Mouse (Mus musculus) hindbrain, embryonic 15.5 days (tissue): ENCODE data around the gene Spata25. TPM values are rescaled to one million over a fixed set of nuclear protein-coding genes. Genes with fewer than 3 reads are reported as not detected.
"Not testable (repeated sequence)": the region's sequence is repeated elsewhere in the genome, so short reads cannot be mapped to it uniquely, and the experiment has no call there.

Experiments
- ATAC-seq: fragments of 200-750 bp; cut with Nextera tagmentation; 2 replicates; pipeline ENCODE4 v1.8.0; 2017; ENCODE audit warnings: low read depth, moderate number of reproducible peaks, moderate TSS enrichment; ENCODE audit not compliant: low FRiP score
- H3K27ac ChIP-seq: fragments of 300-500 bp; sonication (generic); replicated peaks from 2 replicates; pipeline ENCODE4 v1.5.1; 2015; ENCODE audit warnings: mild to moderate bottlenecking, inconsistent platforms
- H3K27me3 ChIP-seq: fragments of 300-500 bp; sonication (generic); 2 replicates; pipeline ENCODE4 v1.6.1; 2015; ENCODE audit warnings: control low read depth, inconsistent platforms
- H3K36me3 ChIP-seq: fragments of 300-500 bp; sonication (generic); 2 replicates; pipeline ENCODE4 v1.6.1; 2015; ENCODE audit warnings: control low read depth, inconsistent platforms
- H3K4me1 ChIP-seq: fragments of 300-500 bp; sonication (generic); replicated peaks from 2 replicates; pipeline ENCODE4 v1.6.1; 2015; ENCODE audit warnings: control low read depth, inconsistent platforms
- H3K4me2 ChIP-seq: fragments of 300-500 bp; sonication (generic); 2 replicates; pipeline ENCODE4 v1.6.1; 2015; ENCODE audit warnings: moderate library complexity, mild to moderate bottlenecking, inconsistent platforms
- H3K4me3 ChIP-seq: fragments of 300-500 bp; sonication (generic); 2 replicates; pipeline ENCODE4 v1.5.1; 2015; ENCODE audit warnings: mild to moderate bottlenecking, inconsistent platforms
- H3K9ac ChIP-seq: fragments of 300-500 bp; sonication (generic); 2 replicates; pipeline ENCODE4 v1.6.1; 2015; ENCODE audit warnings: inconsistent platforms
- H3K9me3 ChIP-seq: fragments of 300-500 bp; sonication (generic); 2 replicates; pipeline ENCODE4 v1.6.1; 2016; ENCODE audit warnings: control low read depth, inconsistent platforms
- WGBS: fragments of 180-500 bp; shearing (Covaris S2); methylation state at CpG from one replicate; pipeline ENCODE4 v1.1.7; 2015; 5-methylcytosine and 5-hydroxymethylcytosine counted together
- polyA plus RNA-seq: library from polyadenylated mRNA; unstranded; fragments of >200 nt; fragmentation: Nextera tagmentation; extraction: Ambion mirVana; gene quantifications from 2 replicates; pipeline ENCODE4 v1.2.1, GENCODE M21; 2015

Gene Spata25
- polyA plus RNA-seq, 1 experiment from 2014 or later = 0.34 TPM

DNA sequence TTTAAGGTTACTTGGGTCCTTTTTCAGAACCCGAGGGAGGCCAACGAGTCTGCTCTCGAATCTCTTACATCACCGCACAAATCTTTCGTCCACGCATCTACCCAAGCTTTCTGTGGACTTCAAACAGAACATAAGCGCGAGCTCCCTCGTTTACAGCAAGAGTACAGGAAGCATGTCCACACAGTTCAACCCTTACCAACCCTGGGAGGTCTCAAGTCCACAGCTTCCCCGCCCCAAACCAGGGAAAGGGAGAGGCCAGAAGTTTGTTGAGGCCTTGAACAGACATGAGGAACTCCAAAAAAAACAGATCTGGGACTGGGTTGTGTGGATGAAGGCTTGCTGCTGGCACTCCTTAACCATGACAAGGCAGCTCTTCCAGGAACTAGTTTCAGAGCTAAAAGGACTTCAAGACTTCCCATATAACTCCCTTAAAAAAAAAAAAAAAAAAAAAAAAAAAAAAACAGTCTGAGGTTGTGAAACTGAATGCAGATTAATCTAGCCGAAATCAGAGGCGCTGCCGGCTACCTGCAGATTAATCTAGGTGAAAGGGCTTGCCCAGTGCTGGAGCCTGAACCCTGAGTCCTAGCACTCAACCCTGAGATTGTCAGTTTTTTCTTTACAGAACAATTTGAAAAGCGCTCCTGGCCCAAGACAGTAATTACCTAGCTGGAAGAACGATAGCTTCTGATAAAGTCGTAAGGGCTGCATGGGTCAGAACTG lies 25.0 kb downstream of the Spata25 start:
- H3K4me3 ChIP-seq = peak overlapping the region; percentile 78
- H3K36me3 ChIP-seq = peaks cover 6% of the 10 kb centered on the region; the same call in 1 of the 2 replicates
- H3K27me3 ChIP-seq = no peaks in the 10 kb centered on the region
- no peak overlapping the region for H3K27ac ChIP-seq
- no peak for ATAC-seq
- peak overlapping the region; percentile 69 for H3K9ac ChIP-seq
- H3K4me1 ChIP-seq = peaks cover 38% of the 10 kb centered on the region
- 96% methylated on average over 16 of the region's 16 CpGs for WGBS
- no peaks in the 10 kb centered on the region for H3K9me3 ChIP-seq
- peak overlapping the region; percentile 62 for H3K4me2 ChIP-seq

- Histone ChIP-seq H3K4me1 (peaks cover 17% of the 10 kb centered on the region), H3K4me2 (no peak overlapping the region), H3K9ac (no peak overlapping the region), H3K36me3 (peaks cover 13% of the 10 kb centered on the region), H3K9me3 (no peaks in the 10 kb centered on the region), H3K4me3 (no peak overlapping the region), H3K27ac (no peak overlapping the region), H3K27me3 (no peaks in the 10 kb centered on the region)
- 92% methylated on average over 13 of the region's 13 CpGs for WGBS
- ATAC-seq = no peak
Measured at GRCm38 (mm10) chr2:164800252-164801004, 27.9 kb downstream of the Spata25 start.

- not testable (repeated sequence) for H3K9ac ChIP-seq, H3K4me3 ChIP-seq, ATAC-seq, H3K4me2 ChIP-seq, H3K9me3 ChIP-seq, H3K27me3 ChIP-seq, H3K27ac ChIP-seq
- 87% methylated on average over 6 of the region's 6 CpGs for WGBS
- Histone ChIP-seq H3K36me3 (peaks cover 18% of the 10 kb centered on the region), H3K4me1 (peaks cover 11% of the 10 kb centered on the region)
Measured at GRCm38 (mm10) chr2:164798554-164798953, 29.8 kb downstream of the Spata25 start.

DNA sequence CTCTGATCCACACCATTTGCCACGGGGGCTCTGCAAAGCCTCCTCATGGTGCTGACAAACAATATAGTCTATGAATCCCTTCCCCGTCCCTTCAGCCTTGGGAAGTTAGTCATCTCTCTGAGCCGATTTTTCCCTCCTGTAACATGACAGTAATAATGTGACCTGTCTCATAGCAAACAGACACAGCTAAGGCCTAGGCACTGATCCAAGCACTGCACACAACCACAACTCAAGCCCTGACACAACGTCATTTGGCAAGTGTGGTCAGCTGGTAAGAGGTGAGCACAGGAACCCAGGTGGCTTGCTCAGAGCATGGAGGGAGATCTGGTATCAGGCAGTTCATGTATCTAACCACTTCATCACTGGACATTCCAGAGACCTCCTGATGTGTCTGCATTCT lies 32.5 kb downstream of the Spata25 start:
- WGBS = 93% methylated on average over 4 of the region's 4 CpGs

DNA sequence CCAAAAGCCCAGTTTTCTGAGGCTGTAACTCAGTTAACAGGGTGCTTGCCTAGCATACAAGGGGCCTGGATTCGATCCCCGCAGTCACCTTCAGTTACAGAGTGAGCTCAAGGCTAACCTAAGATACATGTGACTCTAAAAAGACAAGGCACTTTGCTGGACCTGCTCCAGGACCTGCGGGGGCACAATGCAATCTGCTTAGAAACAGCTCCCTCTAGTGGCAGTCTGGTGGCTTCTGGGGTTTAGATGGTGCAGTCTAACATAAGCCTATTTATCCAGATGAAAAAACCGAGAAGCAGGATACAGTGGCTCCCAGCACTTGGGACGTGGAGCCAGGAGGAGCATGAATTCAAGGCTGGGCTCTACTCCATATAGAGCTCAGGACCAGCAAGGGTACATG lies 34.0 kb downstream of the Spata25 start:
- Histone ChIP-seq H3K27me3 (no peaks in the 10 kb centered on the region), H3K4me3 (no peak overlapping the region), H3K9ac (no peak overlapping the region), H3K27ac (no peak overlapping the region), H3K9me3 (no peaks in the 10 kb centered on the region), H3K36me3 (peaks cover 20% of the 10 kb centered on the region), H3K4me2 (no peak overlapping the region), H3K4me1 (no peaks in the 10 kb centered on the region)
- peak; percentile 61 for ATAC-seq
- 32% methylated on average over 5 of the region's 5 CpGs for WGBS

More for the DNA sequence above, 32.5 kb downstream of the Spata25 start:
- H3K4me2 ChIP-seq = no peak overlapping the region
- H3K27me3 ChIP-seq = no peaks in the 10 kb centered on the region
- H3K4me1 ChIP-seq = no peaks in the 10 kb centered on the region
- H3K9ac ChIP-seq = no peak overlapping the region
- no peak for ATAC-seq
- no peaks in the 10 kb centered on the region for H3K9me3 ChIP-seq
- no peak overlapping the region for H3K4me3 ChIP-seq
- H3K36me3 ChIP-seq = peaks cover 23% of the 10 kb centered on the region
- H3K27ac ChIP-seq = no peak overlapping the region

DNA sequence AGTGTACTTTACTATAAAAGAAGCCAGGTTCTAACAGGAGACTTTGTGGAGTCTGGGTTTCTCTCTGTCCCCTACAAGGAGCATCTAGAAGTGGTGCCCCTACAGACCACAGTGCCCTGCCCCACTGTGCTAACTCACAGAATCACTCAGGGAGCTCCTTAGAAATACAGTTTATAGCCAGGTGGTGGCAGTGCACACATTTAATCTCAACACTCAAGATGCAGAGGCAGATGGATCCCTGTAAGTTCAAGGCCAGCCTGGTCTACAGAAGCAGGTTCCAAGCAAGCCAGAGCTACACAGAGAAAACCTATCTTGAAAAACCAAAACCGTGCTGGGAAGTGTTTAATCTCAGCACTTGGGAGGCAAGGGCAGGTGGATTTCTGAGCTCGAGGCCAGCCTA lies 34.6 kb downstream of the Spata25 start:
- no peak overlapping the region for H3K4me3 ChIP-seq
- no peak for ATAC-seq
- no peaks in the 10 kb centered on the region for H3K27me3 ChIP-seq
- WGBS = 89% methylated on average over 2 of the region's 2 CpGs
- no peak overlapping the region for H3K27ac ChIP-seq
- no peaks in the 10 kb centered on the region for H3K4me1 ChIP-seq
- no peak overlapping the region for H3K9ac ChIP-seq
- no peaks in the 10 kb centered on the region for H3K9me3 ChIP-seq
- peaks cover 20% of the 10 kb centered on the region for H3K36me3 ChIP-seq
- H3K4me2 ChIP-seq = no peak overlapping the region

- Histone ChIP-seq H3K9ac (no peak overlapping the region), H3K27ac (no peak overlapping the region), H3K36me3 (peaks cover 20% of the 10 kb centered on the region), H3K9me3 (no peaks in the 10 kb centered on the region), H3K4me1 (peaks cover 3% of the 10 kb centered on the region), H3K4me2 (no peak overlapping the region), H3K4me3 (no peak overlapping the region), H3K27me3 (no peaks in the 10 kb centered on the region)
- ATAC-seq = no peak
- WGBS = 90% methylated on average over 3 of the region's 3 CpGs
Measured at GRCm38 (mm10) chr2:164793236-164793635, 35.1 kb downstream of the Spata25 start.

DNA sequence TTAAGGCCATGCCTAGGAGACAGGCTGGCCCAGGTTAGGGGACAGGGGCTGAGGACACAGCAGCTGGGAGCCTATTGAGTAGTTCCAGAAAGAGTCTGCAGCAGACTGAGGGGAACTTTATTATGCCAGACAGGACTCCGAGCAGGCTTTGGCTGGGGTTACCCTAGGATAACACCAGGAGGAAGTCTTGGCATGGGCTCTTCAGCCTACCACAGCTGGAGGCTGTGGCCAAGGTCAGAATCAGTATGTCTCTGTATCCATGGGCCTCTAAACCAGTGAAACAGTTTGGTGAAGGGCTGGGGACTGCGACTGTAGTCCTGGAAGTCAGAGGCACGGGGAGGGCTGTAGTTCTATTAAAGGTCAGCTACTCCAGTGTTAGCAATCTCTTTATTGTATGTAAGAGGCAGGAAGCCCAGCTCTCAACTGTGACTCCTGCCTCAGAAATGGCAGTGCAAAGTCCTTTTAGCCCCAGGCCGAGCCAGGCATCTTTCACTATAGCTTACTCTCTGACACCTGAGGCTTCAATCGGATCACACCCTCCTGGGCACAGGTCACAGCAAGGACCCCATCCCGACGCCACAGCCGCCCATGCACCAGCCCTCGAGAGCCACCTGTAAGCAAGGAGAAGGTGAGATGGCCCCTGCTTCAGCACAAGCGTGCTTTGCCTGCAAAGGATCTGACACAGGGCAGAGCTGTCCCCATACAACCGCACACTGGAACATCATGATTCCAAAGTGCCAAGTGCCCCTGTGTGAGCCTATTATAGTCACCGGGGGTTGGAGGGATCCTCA lies 35.7 kb downstream of the Spata25 start:
- Histone ChIP-seq H3K9ac (no peak overlapping the region), H3K4me3 (no peak overlapping the region), H3K4me1 (peaks cover 6% of the 10 kb centered on the region), H3K27ac (no peak overlapping the region), H3K4me2 (no peak overlapping the region), H3K36me3 (peaks cover 16% of the 10 kb centered on the region), H3K27me3 (no peaks in the 10 kb centered on the region), H3K9me3 (no peaks in the 10 kb centered on the region)
- ATAC-seq = no peak
- WGBS = 95% methylated on average over 12 of the region's 12 CpGs

DNA sequence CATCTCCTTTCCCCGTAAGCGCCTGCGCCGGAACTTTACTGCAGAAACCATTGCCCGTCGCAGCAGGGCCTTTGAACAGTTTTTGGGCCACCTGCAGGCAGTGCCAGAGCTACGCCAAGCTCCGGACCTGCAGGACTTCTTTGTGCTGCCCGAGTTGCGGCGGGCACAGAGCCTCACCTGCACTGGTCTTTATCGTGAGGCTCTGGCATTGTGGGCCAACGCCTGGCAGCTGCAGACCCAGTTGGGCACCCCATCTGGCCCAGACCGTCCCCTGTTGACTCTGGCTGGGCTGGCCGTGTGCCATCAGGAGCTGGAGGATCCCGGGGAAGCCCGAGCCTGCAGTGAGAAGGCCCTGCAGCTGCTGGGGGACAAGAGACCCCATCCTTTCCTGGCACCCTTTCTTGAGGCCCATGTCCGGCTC lies 36.5 kb downstream of the Spata25 start:
- Histone ChIP-seq H3K4me2 (no peak overlapping the region), H3K4me3 (no peak overlapping the region), H3K27me3 (no peaks in the 10 kb centered on the region), H3K9me3 (no peaks in the 10 kb centered on the region), H3K36me3 (peaks cover 16% of the 10 kb centered on the region), H3K27ac (no peak overlapping the region), H3K4me1 (peaks cover 13% of the 10 kb centered on the region), H3K9ac (no peak overlapping the region)
- no peak for ATAC-seq
- 87% methylated on average over 18 of the region's 18 CpGs for WGBS

DNA sequence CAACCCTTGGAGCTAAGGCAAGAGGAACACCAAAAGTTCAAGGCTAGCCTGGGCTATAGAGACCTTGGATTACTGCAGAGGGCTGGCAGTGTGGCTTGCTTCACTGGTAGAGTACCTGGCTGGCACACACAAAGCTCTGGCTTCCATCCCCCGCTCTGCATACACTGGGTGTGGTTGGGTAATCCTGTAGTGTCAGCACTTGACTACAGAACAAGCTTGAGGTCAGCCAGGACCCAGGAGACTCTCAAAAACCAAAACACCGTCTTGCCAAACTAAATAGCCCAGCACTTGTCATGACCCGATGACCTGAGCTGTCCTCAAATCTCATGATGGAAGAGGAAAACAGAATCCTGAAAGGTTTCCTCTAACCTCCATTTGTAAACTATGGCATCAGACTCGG lies 37.9 kb downstream of the Spata25 start:
- H3K27me3 ChIP-seq = no peaks in the 10 kb centered on the region
- H3K4me3 ChIP-seq = no peak overlapping the region
- H3K36me3 ChIP-seq = peaks cover 13% of the 10 kb centered on the region
- no peak overlapping the region for H3K9ac ChIP-seq
- peaks cover 18% of the 10 kb centered on the region for H3K4me1 ChIP-seq
- H3K4me2 ChIP-seq = no peak overlapping the region
- WGBS = 84% methylated on average over 4 of the region's 4 CpGs
- no peaks in the 10 kb centered on the region for H3K9me3 ChIP-seq
- H3K27ac ChIP-seq = no peak overlapping the region
- ATAC-seq = no peak

DNA sequence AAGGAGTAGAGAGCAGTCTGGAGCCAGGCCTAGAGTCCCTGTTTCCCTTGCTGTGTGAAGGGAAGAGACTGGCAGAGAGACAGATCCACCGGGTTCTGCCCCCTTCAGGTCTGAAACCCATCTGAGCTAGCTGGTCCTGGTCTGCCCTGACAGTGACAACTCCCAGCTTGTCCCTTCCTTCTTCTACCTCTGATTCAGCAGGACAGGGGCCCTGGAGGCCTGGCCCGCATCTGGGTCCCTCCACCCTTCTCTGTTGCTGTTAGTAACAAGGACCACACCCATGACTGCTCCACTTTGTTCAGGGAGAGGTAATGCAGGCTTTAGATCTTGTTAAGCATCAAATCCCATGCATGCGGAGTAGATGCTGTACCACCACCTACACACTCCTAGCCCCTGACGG lies 39.9 kb downstream of the Spata25 start:
- H3K36me3 ChIP-seq = peaks cover 8% of the 10 kb centered on the region
- H3K4me3 ChIP-seq = no peak overlapping the region
- no peak overlapping the region for H3K9ac ChIP-seq
- H3K27me3 ChIP-seq = no peaks in the 10 kb centered on the region
- 73% methylated on average over 4 of the region's 4 CpGs for WGBS
- H3K4me1 ChIP-seq = peaks cover 25% of the 10 kb centered on the region
- H3K9me3 ChIP-seq = no peaks in the 10 kb centered on the region
- ATAC-seq = no peak
- H3K27ac ChIP-seq = no peak overlapping the region
- H3K4me2 ChIP-seq = 0 out of 2 replicates have a peak overlapping the region, but pooled peaks have one; percentile 1

- Histone ChIP-seq H3K9ac (no peak overlapping the region), H3K4me3 (no peak overlapping the region), H3K9me3 (no peaks in the 10 kb centered on the region), H3K4me2 (peak overlapping the region; percentile 89; the same call in 1 of the 2 replicates), H3K27me3 (no peaks in the 10 kb centered on the region), H3K4me1 (peaks cover 25% of the 10 kb centered on the region), H3K36me3 (peaks cover 8% of the 10 kb centered on the region), H3K27ac (no peak overlapping the region)
- no peak for ATAC-seq
- WGBS = 83% methylated on average over 10 of the region's 10 CpGs
Measured at GRCm38 (mm10) chr2:164787779-164788178, 40.6 kb downstream of the Spata25 start.
